Mouse (Mus musculus) A20 (cell line): ENCODE results near the gene Il1f5.

ENCODE experiments used
- DNase-seq: peaks from one replicate; pipeline ENCODE4 v3.0.0-alpha.2; 2011; ENCODE audit warnings: low read depth, low spot score

Gene Il1f5

GRCm38 (mm10) chr2:24276654-24277053 lies at the start of gene Il1f5:
Gene Il1f5 (plus strand): TSS chr2:24276954.
- no peak for DNase-seq

GRCm38 (mm10) chr2:24227191-24227590 lies 49.6 kb upstream of the Il1f5 start:
- DNase-seq: no peak

GRCm38 (mm10) chr2:24267503-24267902 lies 9.3 kb upstream of the Il1f5 start:
- no peak for DNase-seq

GRCm38 (mm10) chr2:24273619-24274018 lies 3.1 kb upstream of the Il1f5 start:
- DNase-seq: no peak

- no peak for DNase-seq
These were observed 1.6 kb upstream of the Il1f5 start for GRCm38 (mm10) chr2:24275146-24275545.

- no peak for DNase-seq
These were observed 14.1 kb downstream of the Il1f5 start, which contains the start of gene Il1f10 for GRCm38 (mm10) chr2:24290896-24291295. Gene Il1f10 (plus strand): TSS chr2:24291196.

- no peak for DNase-seq
These were observed 17.9 kb downstream of the Il1f5 start for GRCm38 (mm10) chr2:24294616-24295015.

GRCm38 (mm10) chr2:24296837-24297236 lies 20.1 kb downstream of the Il1f5 start:
- DNase-seq: peak; percentile 65

- DNase-seq: peak; percentile 75
These were observed 34.7 kb downstream of the Il1f5 start for GRCm38 (mm10) chr2:24311302-24312001.

- no peak for DNase-seq
These were observed 40.2 kb downstream of the Il1f5 start for GRCm38 (mm10) chr2:24316919-24317318.

- no peak for DNase-seq
These were observed 41.3 kb downstream of the Il1f5 start for GRCm38 (mm10) chr2:24317919-24318598.
